Mouse (Mus musculus) lung, embryonic 14.5 days (tissue): Measurements from ENCODE around the gene Tmem50b. TPM values are rescaled to one million over a fixed set of nuclear protein-coding genes. Genes with fewer than 3 reads are reported as not detected.
"Not testable (repeated sequence)": the region's sequence is repeated elsewhere in the genome, so short reads cannot be mapped to it uniquely, and the experiment has no call there.

ENCODE experiments used
- ATAC-seq: fragments of 200-750 bp; cut with Nextera tagmentation; 2 replicates; pipeline ENCODE4 v1.8.0; 2017; ENCODE audit warnings: mild to moderate bottlenecking, moderate TSS enrichment, moderate library complexity; ENCODE audit not compliant: insufficient read depth
- DNase-seq: peaks from one replicate; pipeline ENCODE4 v3.0.0-alpha.2; 2015
- H3K27ac ChIP-seq: fragments of 300-500 bp; sonication (generic); 2 replicates; pipeline ENCODE4 v1.5.1; 2014; ENCODE audit warnings: low read depth, mild to moderate bottlenecking, moderate library complexity
- H3K27me3 ChIP-seq: fragments of 300-500 bp; sonication (generic); 2 replicates; pipeline ENCODE4 v1.6.1; 2014; ENCODE audit warnings: low read length, control low read depth; ENCODE audit not compliant: insufficient read depth
- H3K36me3 ChIP-seq: fragments of 300-500 bp; sonication (generic); 2 replicates; pipeline ENCODE4 v1.6.1; 2014; ENCODE audit warnings: control low read depth; ENCODE audit not compliant: insufficient read depth
- H3K4me1 ChIP-seq: fragments of 300-500 bp; sonication (generic); 2 replicates; pipeline ENCODE4 v1.6.1; 2014; ENCODE audit warnings: antibody characterized with exemption, control low read depth; ENCODE audit not compliant: insufficient read depth
- H3K4me2 ChIP-seq: fragments of 300-500 bp; sonication (generic); 2 replicates; pipeline ENCODE4 v1.6.1; 2014; ENCODE audit warnings: mild to moderate bottlenecking
- H3K4me3 ChIP-seq: fragments of 300-500 bp; sonication (generic); 2 replicates; pipeline ENCODE4 v1.5.1; 2014; ENCODE audit warnings: low read depth, low read length
- H3K9ac ChIP-seq: fragments of 300-500 bp; sonication (generic); 2 replicates; pipeline ENCODE4 v1.6.1; 2014
- H3K9me3 ChIP-seq: fragments of 300-500 bp; sonication (generic); 2 replicates; pipeline ENCODE4 v1.6.1; 2016; ENCODE audit warnings: low read depth, low read length, control low read depth
- CTCF ChIP-seq: IDR thresholded peaks from 2 replicates; pipeline ENCODE4 v1.5.1; 2016; ENCODE audit warnings: antibody characterized with exemption, low read depth
- WGBS: fragments of 180-500 bp; shearing (Covaris S2); extraction: QIAGEN DNeasy Blood & Tissue Kit; methylation state at CpG from one replicate; pipeline ENCODE4 v1.1.7; 2014; 5-methylcytosine and 5-hydroxymethylcytosine counted together
- microRNA-seq: library from miRNA; unstranded; fragments of <30 nt; microRNA quantifications from one replicate; pipeline ENCODE4, GENCODE M21; 2016; ENCODE audit warnings: borderline number of aligned reads
- polyA plus RNA-seq: library from polyadenylated mRNA; unstranded; fragments of >200 nt; fragmentation: Nextera tagmentation; extraction: Ambion mirVana; gene quantifications from 2 replicates; pipeline ENCODE4 v1.2.1, GENCODE M21; 2014

Tmem50b gene
- polyA plus RNA-seq, 1 experiment from 2014 or later = 33.1 TPM

GRCm38 (mm10) chr16:91531856-91532255 lies 65.7 kb downstream of the Tmem50b start:
- no peaks in the 10 kb centered on the region for H3K36me3 ChIP-seq
- H3K27ac ChIP-seq = no peak overlapping the region
- H3K4me2 ChIP-seq = no peak overlapping the region
- ATAC-seq = no peak
- H3K27me3 ChIP-seq = no peaks in the 10 kb centered on the region
- no peaks in the 10 kb centered on the region for H3K9me3 ChIP-seq
- no peak overlapping the region for H3K9ac ChIP-seq
- TF ChIP-seq CTCF = no peak
- H3K4me3 ChIP-seq = no peak overlapping the region
- no peaks in the 10 kb centered on the region for H3K4me1 ChIP-seq
- DNase-seq = no peak
- WGBS = 69% methylated on average over 6 of the region's 6 CpGs

GRCm38 (mm10) chr16:91530830-91531229 lies 66.8 kb downstream of the Tmem50b start:
- not testable (repeated sequence) for H3K27me3 ChIP-seq, H3K9ac ChIP-seq, H3K36me3 ChIP-seq, H3K4me3 ChIP-seq, ATAC-seq, H3K4me1 ChIP-seq, H3K9me3 ChIP-seq, H3K27ac ChIP-seq, H3K4me2 ChIP-seq, DNase-seq
- 55% methylated on average over 4 of the region's 4 CpGs for WGBS

- H3K36me3 ChIP-seq = no peaks in the 10 kb centered on the region
- H3K4me3 ChIP-seq = no peak overlapping the region
- no peaks in the 10 kb centered on the region for H3K4me1 ChIP-seq
- H3K27me3 ChIP-seq = no peaks in the 10 kb centered on the region
- H3K4me2 ChIP-seq = no peak overlapping the region
- ATAC-seq (no peak), DNase-seq (no peak)
- no peaks in the 10 kb centered on the region for H3K9me3 ChIP-seq
- H3K27ac ChIP-seq = no peak overlapping the region
- no peak for TF ChIP-seq CTCF
- no peak overlapping the region for H3K9ac ChIP-seq
- 76% methylated on average over 9 of the region's 9 CpGs for WGBS
Observed at GRCm38 (mm10) chr16:91528578-91528977, 69.0 kb downstream of the Tmem50b start.

DNA sequence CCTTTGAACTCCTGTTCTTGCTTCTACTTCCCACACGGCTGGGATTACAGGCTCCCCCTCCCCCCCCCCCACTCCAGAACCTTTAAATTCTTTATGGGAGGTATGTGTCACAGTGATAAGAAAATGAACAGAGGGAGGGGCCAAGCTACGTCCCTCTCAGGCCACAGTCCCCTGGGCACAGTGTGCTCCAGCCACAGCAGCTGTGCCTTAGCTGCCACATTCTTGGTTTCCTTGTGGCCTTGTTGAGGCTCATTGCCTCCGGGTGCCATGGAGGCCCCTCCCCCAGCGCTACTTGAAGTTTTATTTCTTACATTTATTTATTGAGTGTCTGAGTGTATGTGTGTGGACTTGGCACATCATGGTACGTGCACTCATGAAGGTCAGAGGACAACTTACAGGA lies 70.1 kb downstream of the Tmem50b start:
- TF ChIP-seq CTCF = no peak
- Histone ChIP-seq H3K27me3 (no peaks in the 10 kb centered on the region), H3K9me3 (no peaks in the 10 kb centered on the region), H3K4me2 (no peak overlapping the region), H3K4me3 (no peak overlapping the region), H3K36me3 (no peaks in the 10 kb centered on the region), H3K9ac (no peak overlapping the region), H3K4me1 (no peaks in the 10 kb centered on the region), H3K27ac (no peak overlapping the region)
- no peak for DNase-seq
- no peak for ATAC-seq
- 27% methylated on average over 5 of the region's 5 CpGs for WGBS

- no peak overlapping the region for H3K27ac ChIP-seq
- H3K4me2 ChIP-seq = no peak overlapping the region
- H3K4me3 ChIP-seq = no peak overlapping the region
- peak; percentile 48 for TF ChIP-seq CTCF
- no peak overlapping the region for H3K9ac ChIP-seq
- DNase-seq = peak; percentile 68
- no peaks in the 10 kb centered on the region for H3K36me3 ChIP-seq
- 63% methylated on average over 10 of the region's 10 CpGs for WGBS
- ATAC-seq = no peak
- no peaks in the 10 kb centered on the region for H3K27me3 ChIP-seq
- no peaks in the 10 kb centered on the region for H3K4me1 ChIP-seq
- no peaks in the 10 kb centered on the region for H3K9me3 ChIP-seq
Observed at GRCm38 (mm10) chr16:91527051-91527450, 70.5 kb downstream of the Tmem50b start.

DNA sequence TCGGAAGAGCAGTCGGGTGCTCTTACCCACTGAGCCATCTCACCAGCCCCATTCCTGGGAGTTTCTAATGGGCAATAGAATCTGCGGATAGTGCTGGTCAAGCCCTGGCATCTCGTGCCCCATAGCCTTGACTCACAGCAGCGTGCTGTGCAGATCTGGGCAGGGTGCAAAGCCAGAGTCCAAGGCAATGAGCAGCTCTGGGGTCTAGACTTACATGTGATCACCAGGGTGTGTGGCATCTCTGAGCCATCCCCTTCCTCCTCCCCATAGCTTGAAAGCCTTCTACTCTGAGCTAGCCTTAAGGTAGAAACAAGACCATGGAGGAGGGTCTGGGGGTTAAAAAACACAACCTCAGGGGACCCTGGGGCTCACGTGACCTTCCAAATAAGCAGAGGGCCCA lies 71.3 kb downstream of the Tmem50b start:
- ATAC-seq = no peak
- Histone ChIP-seq H3K4me3 (no peak overlapping the region), H3K27me3 (no peaks in the 10 kb centered on the region), H3K4me1 (no peaks in the 10 kb centered on the region), H3K9ac (no peak overlapping the region), H3K4me2 (no peak overlapping the region), H3K36me3 (no peaks in the 10 kb centered on the region), H3K9me3 (no peaks in the 10 kb centered on the region), H3K27ac (no peak overlapping the region)
- no peak for TF ChIP-seq CTCF
- DNase-seq = no peak
- 91% methylated on average over 6 of the region's 6 CpGs for WGBS

Small RNA genes within 50 kb of the gene (microRNA-seq; reads per million reads assigned to microRNA genes)
- not detected for gene Mir6367

Other genes with a start within 250 kb of the Tmem50b start
- gene Ifnar2, start 225.0 kb downstream of the Tmem50b start, polyA plus RNA-seq = 54.1 and 62.0 TPM in 2 replicates
- gene Gm21970, start 206.1 kb downstream of the Tmem50b start, polyA plus RNA-seq = 0.47 TPM in 1 of 2 replicates, not detected in the other
- gene Il10rb, start 191.6 kb downstream of the Tmem50b start, polyA plus RNA-seq = 32.8 and 36.4 TPM in 2 replicates
- 73.3 and 73.6 TPM in 2 replicates for gene Ifnar1, start 112.6 kb downstream of the Tmem50b start, polyA plus RNA-seq
- gene Ifngr2, start 50.7 kb downstream of the Tmem50b start, polyA plus RNA-seq = 47.7 and 52.1 TPM in 2 replicates
- gene Dnajc28, start 21.2 kb upstream of the Tmem50b start, polyA plus RNA-seq = 2.5 and 2.7 TPM in 2 replicates
- gene Gart, start 49.2 kb upstream of the Tmem50b start, polyA plus RNA-seq = 113 and 129 TPM in 2 replicates
- 149 and 155 TPM in 2 replicates for gene Son, start 49.7 kb upstream of the Tmem50b start, polyA plus RNA-seq
- gene Donson, start 91.0 kb upstream of the Tmem50b start, polyA plus RNA-seq = 34.4 and 35.9 TPM in 2 replicates
- 69.7 and 74.5 TPM in 2 replicates for gene Cryzl1, start 131.2 kb upstream of the Tmem50b start, polyA plus RNA-seq
- 25.4 and 28.5 TPM in 2 replicates for gene Itsn1, start 131.5 kb upstream of the Tmem50b start, polyA plus RNA-seq